Mouse (Mus musculus) stomach, embryonic 16.5 days (tissue): ENCODE results near the gene B4galnt4. TPM values are rescaled to one million over a fixed set of nuclear protein-coding genes. Genes with fewer than 3 reads are reported as not detected.

Experiments
- ATAC-seq: fragments of 200-750 bp; cut with Nextera tagmentation; 2 replicates; pipeline ENCODE4 v1.8.0; 2017; ENCODE audit warnings: moderate number of reproducible peaks, moderate TSS enrichment; ENCODE audit not compliant: insufficient read depth, low FRiP score
- H3K27ac ChIP-seq: fragments of 300-500 bp; sonication (generic); 2 replicates; pipeline ENCODE4 v1.5.1; 2014; ENCODE audit warnings: low read length
- H3K27me3 ChIP-seq: fragments of 300-500 bp; sonication (generic); 2 replicates; pipeline ENCODE4 v1.6.1; 2014; ENCODE audit warnings: low read length, control low read depth, mixed read lengths; ENCODE audit not compliant: control insufficient read depth, insufficient read depth
- H3K36me3 ChIP-seq: fragments of 300-500 bp; sonication (generic); 2 replicates; pipeline ENCODE4 v1.6.1; 2014; ENCODE audit warnings: low read length; ENCODE audit not compliant: control insufficient read depth, insufficient read depth
- H3K4me1 ChIP-seq: fragments of 300-500 bp; sonication (generic); 2 replicates; pipeline ENCODE4 v1.6.1; 2014; ENCODE audit warnings: low read length, control low read depth, mixed read lengths; ENCODE audit not compliant: control insufficient read depth, insufficient read depth
- H3K4me2 ChIP-seq: fragments of 300-500 bp; sonication (generic); 2 replicates; pipeline ENCODE4 v1.6.1; 2014; ENCODE audit warnings: low read depth, low read length, mixed read lengths
- H3K4me3 ChIP-seq: fragments of 300-500 bp; sonication (generic); replicated peaks from 2 replicates; pipeline ENCODE4 v1.5.1; 2014; ENCODE audit warnings: mild to moderate bottlenecking, low read length
- H3K9ac ChIP-seq: fragments of 300-500 bp; sonication (generic); 2 replicates; pipeline ENCODE4 v1.6.1; 2014; ENCODE audit warnings: low read length
- H3K9me3 ChIP-seq: fragments of 300-500 bp; sonication (generic); replicated peaks from 2 replicates; pipeline ENCODE4 v1.6.1; 2016; ENCODE audit warnings: low read length, control low read depth; ENCODE audit not compliant: control insufficient read depth
- WGBS: fragments of 180-500 bp; shearing (Covaris S2); extraction: QIAGEN DNeasy Blood & Tissue Kit; methylation state at CpG from one replicate; pipeline ENCODE4 v1.1.7; 2014; 5-methylcytosine and 5-hydroxymethylcytosine counted together
- polyA plus RNA-seq: library from polyadenylated mRNA; unstranded; fragments of >200 nt; fragmentation: Nextera tagmentation; extraction: Ambion mirVana; gene quantifications from 2 replicates; pipeline ENCODE4 v1.2.1, GENCODE M21; 2015

Gene B4galnt4
- polyA plus RNA-seq, 1 experiment from 2014 or later: 5.1 TPM

GRCm38 (mm10) chr7:141040867-141041606 is 19.9 kb upstream of the B4galnt4 start:
- H3K27ac ChIP-seq: peak overlapping the region; percentile 95
- H3K9ac ChIP-seq: peak overlapping the region; percentile 60
- ATAC-seq: peak; percentile 27; the same call in 1 of the 2 replicates
- no peak overlapping the region for H3K4me3 ChIP-seq
- H3K27me3 ChIP-seq: no peaks in the 10 kb centered on the region
- H3K4me1 ChIP-seq: peaks cover 23% of the 10 kb centered on the region
- 23% methylated on average over 6 of the region's 9 CpGs for WGBS
- H3K9me3 ChIP-seq: no peaks in the 10 kb centered on the region
- 0 out of 2 replicates have a peak overlapping the region, but pooled peaks have one; percentile 15 for H3K4me2 ChIP-seq
- H3K36me3 ChIP-seq: no peaks in the 10 kb centered on the region

- H3K36me3 ChIP-seq: no peaks in the 10 kb centered on the region
- H3K4me2 ChIP-seq: no peak overlapping the region
- H3K4me3 ChIP-seq: no peak overlapping the region
- H3K27me3 ChIP-seq: no peaks in the 10 kb centered on the region
- peaks cover 24% of the 10 kb centered on the region for H3K4me1 ChIP-seq
- ATAC-seq: peak; percentile 87
- peak overlapping the region; percentile 95 for H3K27ac ChIP-seq
- 4% methylated on average over 5 of the region's 5 CpGs for WGBS
- H3K9ac ChIP-seq: no peak overlapping the region
- no peaks in the 10 kb centered on the region for H3K9me3 ChIP-seq
Measured at GRCm38 (mm10) chr7:141041661-141042060, 19.2 kb upstream of the B4galnt4 start.

GRCm38 (mm10) chr7:141042539-141042938 is 18.4 kb upstream of the B4galnt4 start:
- H3K9me3 ChIP-seq: no peaks in the 10 kb centered on the region
- 40% methylated on average over 4 of the region's 4 CpGs for WGBS
- H3K27me3 ChIP-seq: no peaks in the 10 kb centered on the region
- peaks cover 32% of the 10 kb centered on the region for H3K4me1 ChIP-seq
- H3K27ac ChIP-seq: peak overlapping the region; percentile 92
- H3K9ac ChIP-seq: peak overlapping the region; percentile 31; the same call in 1 of the 2 replicates
- no peak overlapping the region for H3K4me3 ChIP-seq
- ATAC-seq: peak; percentile 35; the same call in 1 of the 2 replicates
- H3K36me3 ChIP-seq: no peaks in the 10 kb centered on the region
- no peak overlapping the region for H3K4me2 ChIP-seq

GRCm38 (mm10) chr7:141046931-141047580 is 13.8 kb upstream of the B4galnt4 start:
- Histone ChIP-seq H3K27me3 (no peaks in the 10 kb centered on the region), H3K27ac (peak overlapping the region; percentile 98), H3K9me3 (no peaks in the 10 kb centered on the region), H3K4me3 (peak overlapping the region; percentile 17; the same call in 1 of the 2 replicates), H3K4me2 (peak overlapping the region; percentile 91), H3K9ac (peak overlapping the region; percentile 67), H3K4me1 (peaks cover 24% of the 10 kb centered on the region), H3K36me3 (no peaks in the 10 kb centered on the region)
- no peak for ATAC-seq
- WGBS: 54% methylated on average over 6 of the region's 6 CpGs

- no peaks in the 10 kb centered on the region for H3K27me3 ChIP-seq
- peak overlapping the region; percentile 91 for H3K4me2 ChIP-seq
- ATAC-seq: peak; percentile 89
- H3K27ac ChIP-seq: peak overlapping the region; percentile 98
- H3K4me1 ChIP-seq: peaks cover 20% of the 10 kb centered on the region
- H3K36me3 ChIP-seq: no peaks in the 10 kb centered on the region
- H3K9me3 ChIP-seq: no peaks in the 10 kb centered on the region
- WGBS: 5% methylated on average over 17 of the region's 19 CpGs
- peak overlapping the region; percentile 39 for H3K4me3 ChIP-seq
- peak overlapping the region; percentile 71 for H3K9ac ChIP-seq
Measured at GRCm38 (mm10) chr7:141047581-141048225, 13.2 kb upstream of the B4galnt4 start.

GRCm38 (mm10) chr7:141048226-141049218 is 12.4 kb upstream of the B4galnt4 start:
- Histone ChIP-seq H3K36me3 (no peaks in the 10 kb centered on the region), H3K4me3 (peak overlapping the region; percentile 39), H3K27ac (peak overlapping the region; percentile 98), H3K27me3 (no peaks in the 10 kb centered on the region), H3K4me2 (peak overlapping the region; percentile 91), H3K4me1 (peaks cover 14% of the 10 kb centered on the region), H3K9ac (peak overlapping the region; percentile 71), H3K9me3 (no peaks in the 10 kb centered on the region)
- whole genome bisulfite sequencing: 8% methylated on average over 21 of the region's 21 CpGs
- ATAC-seq: peak; percentile 89

GRCm38 (mm10) chr7:141049326-141049725 is 11.6 kb upstream of the B4galnt4 start:
- Histone ChIP-seq H3K9ac (no peak overlapping the region), H3K27ac (no peak overlapping the region), H3K4me2 (no peak overlapping the region), H3K9me3 (no peaks in the 10 kb centered on the region), H3K36me3 (no peaks in the 10 kb centered on the region), H3K4me3 (no peak overlapping the region), H3K4me1 (peaks cover 14% of the 10 kb centered on the region), H3K27me3 (no peaks in the 10 kb centered on the region)
- no peak for ATAC-seq
- WGBS: 74% methylated on average over 2 of the region's 2 CpGs

GRCm38 (mm10) chr7:141051060-141051685 is 9.7 kb upstream of the B4galnt4 start:
- Histone ChIP-seq H3K27me3 (no peaks in the 10 kb centered on the region), H3K4me2 (no peak overlapping the region), H3K9me3 (no peaks in the 10 kb centered on the region), H3K4me1 (peaks cover 14% of the 10 kb centered on the region), H3K27ac (no peak overlapping the region), H3K4me3 (no peak overlapping the region), H3K9ac (no peak overlapping the region), H3K36me3 (no peaks in the 10 kb centered on the region)
- 57% methylated on average over 17 of the region's 17 CpGs for WGBS
- ATAC-seq: no peak
